Mouse (Mus musculus) liver, adult 2 months (tissue): Measurements from ENCODE around the gene Rpusd1. TPM values are rescaled to one million over a fixed set of nuclear protein-coding genes. Genes with fewer than 3 reads are reported as not detected.

Source experiments
- DNase-seq: peaks from one replicate; pipeline ENCODE4 v3.0.0-alpha.2; 2011; ENCODE audit warnings: low read depth, low spot score; ENCODE audit errors: extremely low read depth
- H3K27ac ChIP-seq: fragments of 200-500 bp; replicated peaks from 2 replicates; pipeline ENCODE4 v1.5.1; 2012; ENCODE audit warnings: low read depth, mild to moderate bottlenecking, control low read depth, inconsistent platforms, low read length; ENCODE audit not compliant: insufficient read depth
- H3K27me3 ChIP-seq: fragments of 200-500 bp; 2 replicates; pipeline ENCODE4 v1.6.1; 2012; ENCODE audit warnings: mild to moderate bottlenecking, moderate library complexity, low read length, inconsistent platforms; ENCODE audit not compliant: control insufficient read depth, insufficient read depth
- H3K36me3 ChIP-seq: fragments of 200-500 bp; 2 replicates; pipeline ENCODE4 v1.6.1; 2012; ENCODE audit warnings: low read length, inconsistent platforms; ENCODE audit not compliant: control insufficient read depth, insufficient read depth
- H3K4me1 ChIP-seq: fragments of 200-500 bp; 2 replicates; pipeline ENCODE4 v1.6.1; 2011; ENCODE audit warnings: low read length; ENCODE audit not compliant: control insufficient read depth, insufficient read depth
- H3K4me3 ChIP-seq: fragments of 200-500 bp; 2 replicates; pipeline ENCODE4 v1.5.1; 2011; ENCODE audit warnings: low read depth, mild to moderate bottlenecking, control low read depth, low read length, moderate library complexity; ENCODE audit not compliant: insufficient read depth
- H3K79me2 ChIP-seq: fragments of 200-500 bp; 2 replicates; pipeline ENCODE4 v1.6.1; 2012; ENCODE audit warnings: inconsistent platforms, mild to moderate bottlenecking, low read length, moderate library complexity; ENCODE audit not compliant: control insufficient read depth, insufficient read depth
- H3K9ac ChIP-seq: fragments of 200-500 bp; 2 replicates; pipeline ENCODE4 v1.6.1; 2012; ENCODE audit warnings: low read depth, mild to moderate bottlenecking, control low read depth, inconsistent platforms, low read length
- CTCF ChIP-seq: fragments of 200-500 bp; IDR thresholded peaks from 2 replicates; pipeline ENCODE4 v1.5.1; 2011; ENCODE audit warnings: low read depth, low read length, control low read depth
- POLR2A ChIP-seq: fragments of 200-500 bp; IDR thresholded peaks from 2 replicates; pipeline ENCODE4 v1.6.1; 2011; ENCODE audit warnings: low read length, control low read depth; ENCODE audit not compliant: insufficient read depth; ENCODE audit errors: extremely low read depth
- WGBS: fragments of 180-500 bp; shearing (Covaris S2); methylation state at CpG from one replicate; pipeline ENCODE4 v1.1.7; 2018; 5-methylcytosine and 5-hydroxymethylcytosine counted together
- polyA plus RNA-seq: library from polyadenylated mRNA; depleted of rRNA; stranded (reverse); fragments of >200 nt; gene quantifications from 2 replicates; pipeline ENCODE4 v1.2.3, GENCODE M21; 2012
- total RNA-seq: library from RNA; depleted of rRNA; stranded (reverse); fragments of >200 nt; gene quantifications from 2 replicates; pipeline ENCODE4 v1.2.3, GENCODE M21; 2014

Gene Rpusd1
- total and polyA plus RNA-seq, 2 experiments: 1.0 to 9.0 TPM

GRCm38 (mm10) chr17:25743831-25744230 lies 16.4 kb downstream of the Rpusd1 start:
- no peaks in the 10 kb centered on the region for H3K36me3 ChIP-seq
- H3K27me3 ChIP-seq: no peaks in the 10 kb centered on the region
- H3K9ac ChIP-seq: no peak overlapping the region
- no peak for DNase-seq
- TF ChIP-seq POLR2A (no peak), CTCF (no peak)
- H3K27ac ChIP-seq: no peak overlapping the region
- H3K4me3 ChIP-seq: no peak overlapping the region
- WGBS: 73% methylated on average over 9 of the region's 9 CpGs
- H3K79me2 ChIP-seq: no peaks in the 10 kb centered on the region
- H3K4me1 ChIP-seq: no peaks in the 10 kb centered on the region

DNA sequence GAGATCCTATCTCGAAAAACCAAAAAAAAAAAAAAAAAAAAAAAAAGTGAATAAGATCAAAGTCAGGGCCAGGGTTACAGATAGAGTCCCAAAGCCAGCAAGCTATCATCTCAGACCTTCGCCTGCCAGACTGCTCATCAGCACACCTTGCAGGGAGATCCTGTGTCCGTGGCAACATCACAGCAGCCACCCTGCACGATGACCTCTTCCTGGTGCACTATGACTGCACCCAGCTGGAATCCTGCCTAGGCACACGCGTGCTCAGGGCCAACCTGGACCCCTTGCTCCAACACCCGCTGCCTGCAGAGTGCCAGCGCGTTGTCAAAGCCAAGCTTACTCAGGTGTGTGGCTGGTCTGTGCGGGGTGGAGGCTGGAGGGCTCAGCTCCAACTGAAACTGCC lies 16.8 kb downstream of the Rpusd1 start:
- no peak overlapping the region for H3K9ac ChIP-seq
- H3K4me1 ChIP-seq: no peaks in the 10 kb centered on the region
- no peak overlapping the region for H3K4me3 ChIP-seq
- H3K27me3 ChIP-seq: no peaks in the 10 kb centered on the region
- H3K27ac ChIP-seq: no peak overlapping the region
- TF ChIP-seq CTCF: no peak
- TF ChIP-seq POLR2A: no peak
- no peaks in the 10 kb centered on the region for H3K79me2 ChIP-seq
- no peaks in the 10 kb centered on the region for H3K36me3 ChIP-seq
- DNase-seq: no peak
- 63% methylated on average over 10 of the region's 10 CpGs for WGBS

GRCm38 (mm10) chr17:25748238-25748637 lies 20.8 kb downstream of the Rpusd1 start:
- Histone ChIP-seq H3K9ac (no peak overlapping the region), H3K36me3 (no peaks in the 10 kb centered on the region), H3K27me3 (no peaks in the 10 kb centered on the region), H3K4me1 (no peaks in the 10 kb centered on the region), H3K4me3 (no peak overlapping the region), H3K27ac (no peak overlapping the region), H3K79me2 (no peaks in the 10 kb centered on the region)
- TF ChIP-seq POLR2A (no peak), CTCF (no peak)
- WGBS: 93% methylated on average over 4 of the region's 4 CpGs
- no peak for DNase-seq

- no peak for TF ChIP-seq POLR2A
- no peak for TF ChIP-seq CTCF
- Histone ChIP-seq H3K4me3 (no peak overlapping the region), H3K36me3 (no peaks in the 10 kb centered on the region), H3K9ac (no peak overlapping the region), H3K4me1 (no peaks in the 10 kb centered on the region), H3K27ac (no peak overlapping the region), H3K79me2 (no peaks in the 10 kb centered on the region), H3K27me3 (no peaks in the 10 kb centered on the region)
- WGBS: 85% methylated on average over 6 of the region's 6 CpGs
- no peak for DNase-seq
Observed at GRCm38 (mm10) chr17:25749314-25749713, 21.8 kb downstream of the Rpusd1 start.

DNA sequence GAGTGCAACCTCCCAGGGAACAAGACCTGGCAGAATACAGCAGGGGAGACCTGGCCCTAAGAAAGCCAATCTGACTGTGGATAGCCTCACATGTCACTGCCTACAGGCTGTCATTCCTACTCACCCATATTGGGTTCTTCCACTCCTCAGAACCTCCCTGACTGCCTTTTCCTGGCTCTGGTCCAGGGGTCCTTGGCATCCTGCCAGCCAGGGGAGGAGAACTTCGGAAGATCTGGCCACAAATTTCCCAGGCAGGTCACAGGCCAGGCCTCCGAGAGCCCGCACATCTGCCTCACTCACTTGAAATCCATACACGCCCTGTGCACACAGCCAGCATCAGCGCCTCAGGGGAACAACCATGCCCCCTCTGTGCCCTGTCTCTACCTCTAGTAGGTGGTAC lies 24.0 kb downstream of the Rpusd1 start:
- no peak overlapping the region for H3K4me3 ChIP-seq
- TF ChIP-seq CTCF (no peak), POLR2A (no peak)
- H3K9ac ChIP-seq: no peak overlapping the region
- H3K79me2 ChIP-seq: no peaks in the 10 kb centered on the region
- H3K27me3 ChIP-seq: no peaks in the 10 kb centered on the region
- no peak for DNase-seq
- H3K4me1 ChIP-seq: no peaks in the 10 kb centered on the region
- H3K27ac ChIP-seq: no peak overlapping the region
- 30% methylated on average over 5 of the region's 5 CpGs for WGBS
- no peaks in the 10 kb centered on the region for H3K36me3 ChIP-seq

GRCm38 (mm10) chr17:25754241-25754640 lies 26.8 kb downstream of the Rpusd1 start, which contains the start of gene Msln:
Gene Msln, minus strand, starts transcription at chr17:25754378.
- no peaks in the 10 kb centered on the region for H3K4me1 ChIP-seq
- H3K4me3 ChIP-seq: no peak within 1 kb of the TSS
- no peaks in the 10 kb centered on the region for H3K36me3 ChIP-seq
- H3K27ac ChIP-seq: no peak within 1 kb of the TSS
- no peak for DNase-seq
- H3K27me3 ChIP-seq: no peaks in the 10 kb centered on the region
- WGBS: 88% methylated on average over 9 of the region's 9 CpGs
- H3K9ac ChIP-seq: no peak within 1 kb of the TSS
- TF ChIP-seq POLR2A (no peak), CTCF (no peak)
- H3K79me2 ChIP-seq: no peaks in the 10 kb centered on the region
